Mouse (Mus musculus) cerebellum, postnatal 36 days (tissue): Measurements from ENCODE around the gene Pctp.
A peak's percentile ranks its signal among the peaks of the same experiment; 100 is the strongest.

Source experiments
- DNase-seq, 2 experiments: peaks; one replicate each; pipeline ENCODE4 v3.0.0; 2021 to 2022; ENCODE audit warnings: mixed read lengths in 2 of 2

Gene Pctp

GRCm38 (mm10) chr11:90006111-90006510, 3.4 kb upstream of the Pctp start:
- DNase-seq = no peak

GRCm38 (mm10) chr11:90003386-90003785, 692 bp upstream of the Pctp start:
- no peak for DNase-seq

GRCm38 (mm10) chr11:90002987-90003348, 274 bp upstream of the Pctp start:
- DNase-seq = no peak

- DNase-seq = peak in 1 of 2 experiments; percentile 5
These were observed 1.1 kb downstream of the Pctp start for GRCm38 (mm10) chr11:90001396-90002230.

DNA sequence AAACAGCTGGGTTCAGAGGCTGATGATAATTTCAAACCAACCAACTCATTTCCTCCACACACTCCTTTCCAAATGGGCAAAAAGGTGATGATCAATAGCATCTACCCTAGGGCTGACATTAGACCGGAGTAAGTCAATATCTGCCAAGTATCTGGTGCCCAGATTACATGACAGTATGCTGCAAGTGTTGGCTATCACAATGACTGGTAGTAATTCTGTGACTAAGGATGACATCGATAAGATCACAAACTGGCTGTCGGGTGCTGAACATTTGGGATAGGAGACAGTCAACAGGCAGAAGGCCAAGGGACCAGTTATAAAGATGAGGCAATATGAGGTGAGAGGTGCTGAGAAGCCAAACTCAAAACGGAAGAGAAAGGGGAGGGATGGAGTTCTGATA, 2.0 kb downstream of the Pctp start:
- no peak for DNase-seq

DNA sequence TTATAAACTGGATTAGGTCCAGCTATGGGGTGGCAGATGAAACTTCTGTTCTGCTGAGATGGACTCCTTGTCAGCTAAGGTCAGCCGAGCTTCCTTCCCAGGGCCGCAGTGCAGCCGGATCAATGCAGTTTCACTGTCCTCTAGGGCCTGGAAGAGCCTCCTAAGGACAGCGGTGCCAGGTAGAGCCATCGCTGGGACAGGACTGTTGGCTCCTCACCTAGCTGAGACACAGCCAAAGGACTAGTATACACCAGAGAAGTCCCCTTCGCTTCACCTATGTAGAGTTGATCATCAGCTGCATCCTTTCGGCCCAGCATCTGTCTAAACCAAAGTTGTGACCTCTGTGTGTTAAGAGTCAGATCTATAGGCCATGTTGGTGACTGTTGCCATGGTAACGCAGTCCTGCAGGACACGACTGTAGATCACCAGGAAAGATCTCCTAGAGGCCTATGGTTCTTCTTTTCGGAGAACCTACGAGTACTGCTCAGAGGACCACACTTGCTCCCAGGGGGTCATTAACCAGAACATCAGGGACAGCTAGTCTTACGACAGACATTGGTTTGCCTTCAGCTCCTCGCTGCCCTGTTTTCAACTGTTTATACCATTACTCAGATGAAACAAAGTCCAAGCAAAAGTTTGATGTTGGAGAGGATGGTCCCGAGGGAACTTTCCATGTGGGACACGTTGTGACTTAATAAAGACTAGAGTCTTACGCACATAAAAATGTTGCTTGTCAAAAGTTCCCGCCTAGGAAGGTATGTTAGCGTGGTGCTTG, 3.5 kb downstream of the Pctp start:
- DNase-seq = no peak

GRCm38 (mm10) chr11:89996856-89997255, 5.8 kb downstream of the Pctp start:
- no peak for DNase-seq

DNA sequence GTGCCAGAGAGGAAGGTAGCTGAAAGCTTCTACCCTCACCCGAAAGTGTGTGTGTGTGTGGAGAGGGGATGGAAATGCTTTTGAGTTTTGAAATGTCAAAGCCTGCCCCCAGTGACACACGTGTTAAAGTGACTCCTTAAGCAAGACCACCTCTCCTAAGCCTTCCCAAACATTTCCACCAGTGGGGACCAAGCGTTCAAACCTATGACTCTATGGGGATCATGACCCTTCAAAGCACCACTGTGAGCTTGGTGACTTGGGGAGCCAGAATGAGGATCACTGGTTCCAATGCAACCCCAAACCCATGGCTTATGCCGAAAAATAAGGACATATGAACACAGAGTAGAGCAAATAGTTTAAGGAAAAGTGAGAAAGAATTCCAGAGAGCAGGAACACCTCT, 6.3 kb downstream of the Pctp start:
- DNase-seq = no peak

GRCm38 (mm10) chr11:89995596-89995995, 7.1 kb downstream of the Pctp start:
- DNase-seq = no peak

DNA sequence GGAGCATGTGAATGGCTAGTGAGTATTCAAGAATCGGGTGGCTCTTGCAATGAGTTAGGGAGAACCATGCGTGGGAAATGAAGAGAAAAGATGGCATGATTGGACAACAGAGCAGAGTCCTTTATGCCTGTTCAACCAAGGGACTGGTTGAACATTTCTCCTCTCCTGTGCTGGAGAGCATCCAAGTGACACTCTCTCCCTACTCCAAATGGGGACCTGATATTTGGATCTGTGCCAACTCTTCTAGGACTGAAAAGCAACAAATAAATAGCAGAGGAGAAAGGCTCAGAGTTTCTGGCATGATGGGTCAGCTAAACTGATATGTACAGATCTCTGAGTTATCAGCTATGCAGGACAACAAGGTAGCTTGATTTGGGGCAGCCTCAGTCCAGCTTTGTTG, 8.0 kb downstream of the Pctp start:
- DNase-seq = no peak

- DNase-seq = no peak
These were observed 11.0 kb downstream of the Pctp start for GRCm38 (mm10) chr11:89991661-89992060.

GRCm38 (mm10) chr11:89988936-89989589, 13.6 kb downstream of the Pctp start:
- DNase-seq = peak; percentile 61 to 62

DNA sequence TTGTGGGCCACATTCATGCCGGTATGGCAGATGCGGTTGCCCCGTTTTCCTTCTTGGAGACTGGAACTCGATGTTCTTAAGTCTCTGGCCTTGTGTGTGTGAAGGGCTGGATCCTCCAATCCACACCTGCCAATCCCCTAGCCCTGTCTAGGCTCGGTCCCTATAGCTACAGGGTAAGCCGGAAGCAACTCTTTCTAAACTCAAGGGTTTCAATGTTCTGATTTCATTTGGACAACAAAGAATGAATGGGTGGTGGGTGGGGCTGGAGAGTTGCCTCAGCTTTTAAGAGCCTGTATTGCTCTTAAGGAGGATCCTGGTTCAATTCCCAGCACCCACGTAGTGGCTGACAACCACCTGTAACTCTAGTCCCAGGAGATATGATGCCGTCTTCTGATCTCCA, 16.2 kb downstream of the Pctp start:
- no peak for DNase-seq

DNA sequence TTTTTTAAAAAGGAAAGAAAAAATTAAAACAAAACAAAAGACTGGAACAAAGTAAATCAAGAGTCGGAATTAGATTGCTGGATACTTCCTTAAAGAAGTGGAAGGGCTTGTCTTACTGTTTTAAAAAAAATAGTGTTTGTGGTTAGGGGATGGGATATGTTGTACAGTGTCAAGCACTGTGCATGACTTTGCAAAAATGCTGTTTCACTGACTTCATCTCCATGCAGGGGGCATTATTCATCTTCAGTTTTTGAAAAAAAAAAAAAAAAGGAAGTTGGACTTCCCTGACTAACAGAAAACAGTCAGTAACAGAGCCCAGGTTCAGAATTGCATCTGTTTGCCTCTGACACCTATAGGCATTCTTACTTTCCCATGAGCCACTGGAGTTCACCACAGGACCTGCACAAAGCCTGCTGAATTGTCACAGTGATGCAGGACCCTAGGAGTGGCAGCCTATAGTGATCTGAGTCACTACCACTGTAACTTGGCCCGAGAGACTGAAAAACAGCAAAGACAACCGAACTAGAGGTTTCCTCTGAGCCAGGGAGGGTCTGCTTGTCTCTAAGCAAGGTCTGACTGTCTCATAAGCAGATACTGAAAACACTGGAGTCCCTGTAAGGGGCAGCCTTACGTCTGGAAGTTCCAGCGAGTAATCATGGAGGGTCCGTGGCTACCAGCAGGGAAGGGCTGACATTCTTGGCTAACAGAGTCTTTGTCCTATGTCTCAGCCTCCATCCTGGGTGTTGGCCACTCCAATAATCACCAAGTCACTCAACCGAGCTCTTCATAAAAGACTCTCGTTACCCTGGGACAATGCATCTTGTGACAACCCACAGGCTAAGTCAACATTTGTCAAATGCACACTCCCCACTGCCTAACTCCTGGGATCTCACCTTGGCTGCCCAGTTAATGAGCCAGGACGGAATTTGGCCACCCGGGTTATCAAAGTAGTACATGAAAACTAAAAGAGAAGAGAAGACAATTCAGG, 17.2 kb downstream of the Pctp start:
- no peak for DNase-seq

- DNase-seq = no peak
These were observed 18.3 kb downstream of the Pctp start for GRCm38 (mm10) chr11:89984436-89984835.

DNA sequence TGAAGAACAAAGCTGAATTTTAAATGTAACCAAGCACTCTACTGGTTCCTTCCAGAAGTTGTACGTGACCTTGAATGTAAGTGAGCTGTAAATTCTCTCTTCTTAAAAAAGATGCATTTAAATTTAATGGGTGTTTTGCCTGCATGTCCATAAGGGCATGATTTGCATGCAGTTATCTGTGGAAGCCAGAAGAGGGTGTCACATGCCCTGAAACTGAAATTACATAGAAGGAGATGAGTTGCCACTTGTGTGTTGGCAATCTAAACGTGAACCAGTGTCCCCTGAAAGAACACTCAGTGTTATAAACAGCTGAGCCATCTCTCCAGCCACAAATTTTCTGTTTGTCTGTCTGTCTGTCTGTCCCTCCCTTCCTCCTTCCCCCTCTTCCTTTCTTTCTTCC, 19.8 kb downstream of the Pctp start:
- no peak for DNase-seq

GRCm38 (mm10) chr11:89980106-89980505, 22.6 kb downstream of the Pctp start:
- DNase-seq = no peak

GRCm38 (mm10) chr11:89978914-89979818, 23.5 kb downstream of the Pctp start:
- no peak for DNase-seq

DNA sequence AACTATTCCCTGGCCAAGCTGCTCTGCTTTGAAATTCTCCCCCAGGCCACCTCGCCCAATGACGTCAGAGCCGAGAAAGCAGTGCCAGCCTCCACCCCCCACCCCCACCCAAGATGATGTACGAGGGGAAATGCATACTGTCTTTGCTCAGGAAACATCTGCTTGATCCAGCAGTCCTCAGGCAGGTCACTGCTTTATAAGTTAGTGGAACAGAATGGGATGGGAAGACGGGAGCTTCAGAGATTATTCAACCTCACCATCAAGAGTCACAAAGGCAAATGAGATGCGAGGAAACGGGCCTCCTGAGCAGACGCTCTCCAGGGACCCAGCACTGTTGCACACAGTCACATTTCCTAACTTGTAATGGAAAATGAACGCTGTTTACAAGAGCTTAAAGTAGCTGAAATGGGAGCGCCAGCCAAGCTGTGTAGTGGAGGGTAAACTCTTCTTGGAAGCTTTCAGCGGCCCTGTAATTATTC, 24.3 kb downstream of the Pctp start:
- no peak for DNase-seq

- no peak for DNase-seq
These were observed 24.8 kb downstream of the Pctp start for GRCm38 (mm10) chr11:89977746-89978352.

- no peak for DNase-seq
These were observed 26.3 kb downstream of the Pctp start for GRCm38 (mm10) chr11:89976361-89976760.
